In genomic region chr1:39192460-39192996, GRCm38 (mm10) we compare ENCODE assay signal across 8 mouse cellular contexts. TPM values are rescaled to one million over a fixed set of nuclear protein-coding genes. Genes with fewer than 3 reads are reported as not detected.
DNase-seq lines count a peak whose midpoint lies in the region; ATAC-seq and TF ChIP-seq lines count a peak whose summit lies in the region.

No protein-coding gene starts in this region.

- H3K9me3 ChIP-seq in forebrain, embryonic 14.5 days (replicated peaks; ENCODE audit: control insufficient read depth, low read length): no peaks in the 10 kb centered on the region
- H3K9me3 ChIP-seq in heart, postnatal 0 days (replicated peaks; ENCODE audit: control insufficient read depth, low read length): no peaks in the 10 kb centered on the region

- H3K27ac ChIP-seq in forebrain, embryonic 14.5 days (ENCODE audit: low read depth, low read length): no peak overlapping the region; the same call in 1 of the 2 replicates
- peak overlapping the region; percentile 82 for H3K27ac ChIP-seq in heart, postnatal 0 days (ENCODE audit: low read depth)

- peak; percentile 39 for DNase-seq in CD4-positive helper T cell, adult 2 months (ENCODE audit: low read depth, low spot score)
- peak; percentile 76 for DNase-seq in brain, adult 2 months (ENCODE audit: low read depth, low spot score)
- DNase-seq in forebrain, embryonic 14.5 days (ENCODE audit: low spot score): peak; percentile 49
- DNase-seq in heart, postnatal 0 days (ENCODE audit: low spot score): peak; percentile 75
- DNase-seq in kidney, postnatal 25 days: peak; percentile 90 to 93
- peak; percentile 73 for DNase-seq in lung, adult 2 months
- DNase-seq in ovary, postnatal 14 days (ENCODE audit: low spot score): peak; percentile 62
- peak; percentile 57 to 68 for DNase-seq in urinary bladder, postnatal 36 days (ENCODE audit: low spot score in 2 of 2)

- peak overlapping the region; percentile 71; the same call in 1 of the 2 replicates for H3K9ac ChIP-seq in forebrain, embryonic 14.5 days (ENCODE audit: low read length)
- H3K9ac ChIP-seq in heart, postnatal 0 days (replicated peaks; ENCODE audit: low read depth, low read length): peak overlapping the region; percentile 75

- H3K36me3 ChIP-seq in forebrain, embryonic 14.5 days (ENCODE audit: control insufficient read depth, insufficient read depth, low read length): no peaks in the 10 kb centered on the region
- H3K36me3 ChIP-seq in heart, postnatal 0 days (replicated peaks; ENCODE audit: control insufficient read depth, insufficient read depth, low read length): no peaks in the 10 kb centered on the region

- 0 out of 2 replicates have a peak, but pooled peaks have one; percentile 11 for ATAC-seq in forebrain, embryonic 14.5 days
- ATAC-seq in heart, postnatal 0 days (ENCODE audit: insufficient read depth, low read depth): peak; percentile 38; the same call in 1 of the 2 replicates

- WGBS in forebrain, embryonic 14.5 days: 2% methylated on average over 26 of the region's 28 CpGs
- WGBS in heart, postnatal 0 days: 7% methylated on average over 27 of the region's 28 CpGs
- WGBS in lung, adult 2 months: 1% methylated on average over 28 of the region's 28 CpGs

- peak overlapping the region; percentile 65 for H3K4me3 ChIP-seq in forebrain, embryonic 14.5 days (ENCODE audit: low read depth, low read length)
- H3K4me3 ChIP-seq in heart, postnatal 0 days (ENCODE audit: low read depth, low read length): peak overlapping the region; percentile 68
- peak overlapping the region; percentile 42 for H3K4me3 ChIP-seq in lung, adult 2 months (replicated peaks; ENCODE audit: extremely low read depth, low read depth, low read length)

- peaks cover 40% of the 10 kb centered on the region for H3K27me3 ChIP-seq in forebrain, embryonic 14.5 days (replicated peaks; ENCODE audit: control insufficient read depth, insufficient read depth, low read length)
- H3K27me3 ChIP-seq in heart, postnatal 0 days (ENCODE audit: control insufficient read depth, insufficient read depth, low read length): no peaks in the 10 kb centered on the region

- peaks cover 6% of the 10 kb centered on the region for H3K4me1 ChIP-seq in forebrain, embryonic 14.5 days (ENCODE audit: control insufficient read depth, insufficient read depth, low read length)
- H3K4me1 ChIP-seq in heart, postnatal 0 days (ENCODE audit: control insufficient read depth, insufficient read depth): peaks cover 24% of the 10 kb centered on the region
- 0 out of 2 replicates have a peak, but pooled peaks cover 3% of the 10 kb centered on the region for H3K4me1 ChIP-seq in lung, adult 2 months (ENCODE audit: control insufficient read depth, insufficient read depth, low read length)

- peak; percentile 26 for TF ChIP-seq CTCF in heart, postnatal 0 days (IDR thresholded peaks at IDR 0.05; ENCODE audit: low read depth)
- no peak for TF ChIP-seq CTCF in lung, adult 2 months (IDR thresholded peaks at IDR 0.05; ENCODE audit: insufficient read depth, low read length)

- no peak for TF ChIP-seq POLR2A in lung, adult 2 months (IDR thresholded peaks at IDR 0.05; ENCODE audit: borderline replicate concordance, extremely low read depth, low read depth, low read length)

- peak overlapping the region; percentile 85 for H3K4me2 ChIP-seq in forebrain, embryonic 14.5 days (ENCODE audit: low read length)
- H3K4me2 ChIP-seq in heart, postnatal 0 days (ENCODE audit: low read depth, low read length): peak overlapping the region; percentile 97

- TF ChIP-seq EP300 in heart, postnatal 0 days (IDR thresholded peaks at IDR 0.05; ENCODE audit: low read depth): peak; percentile 84

RNA-seq across cellular contexts. Expression of gene Npas2, which starts 1.0 kb away (rescaled TPM):
- polyA plus RNA-seq in forebrain, embryonic 14.5 days (2014; fragmentation: Nextera tagmentation; extraction: Ambion mirVana): 0.27 and 0.89 TPM in 2 replicates
- 3.7 and 6.2 TPM in 2 replicates for total RNA-seq in heart, postnatal 0 days (2014; rRNA removed; ENCODE audit: low replicate concordance)
- 2.9 and 3.5 TPM in 2 replicates for polyA plus RNA-seq in heart, postnatal 0 days (2015; fragmentation: Nextera tagmentation; extraction: Ambion mirVana)
- polyA plus RNA-seq in lung, adult 2 months (2012; rRNA removed): 4.0 and 9.6 TPM in 2 replicates

Comparison
In these comparisons a context has a peak if more than half of its experiments do, and no peak if none do; other contexts are left out.
1. DNase-seq: peak in every context shown above with its lines; median percentile 92 in kidney, postnatal 25 days; 76 in brain, adult 2 months; 75 in heart, postnatal 0 days; 73 in lung, adult 2 months; 62 in urinary bladder, postnatal 36 days; 62 in ovary, postnatal 14 days; 49 in forebrain, embryonic 14.5 days; 39 in CD4-positive helper T cell, adult 2 months.